Mouse (Mus musculus): ENCODE data around the gene Hoxc4.

The Hoxc4 gene

DNA sequence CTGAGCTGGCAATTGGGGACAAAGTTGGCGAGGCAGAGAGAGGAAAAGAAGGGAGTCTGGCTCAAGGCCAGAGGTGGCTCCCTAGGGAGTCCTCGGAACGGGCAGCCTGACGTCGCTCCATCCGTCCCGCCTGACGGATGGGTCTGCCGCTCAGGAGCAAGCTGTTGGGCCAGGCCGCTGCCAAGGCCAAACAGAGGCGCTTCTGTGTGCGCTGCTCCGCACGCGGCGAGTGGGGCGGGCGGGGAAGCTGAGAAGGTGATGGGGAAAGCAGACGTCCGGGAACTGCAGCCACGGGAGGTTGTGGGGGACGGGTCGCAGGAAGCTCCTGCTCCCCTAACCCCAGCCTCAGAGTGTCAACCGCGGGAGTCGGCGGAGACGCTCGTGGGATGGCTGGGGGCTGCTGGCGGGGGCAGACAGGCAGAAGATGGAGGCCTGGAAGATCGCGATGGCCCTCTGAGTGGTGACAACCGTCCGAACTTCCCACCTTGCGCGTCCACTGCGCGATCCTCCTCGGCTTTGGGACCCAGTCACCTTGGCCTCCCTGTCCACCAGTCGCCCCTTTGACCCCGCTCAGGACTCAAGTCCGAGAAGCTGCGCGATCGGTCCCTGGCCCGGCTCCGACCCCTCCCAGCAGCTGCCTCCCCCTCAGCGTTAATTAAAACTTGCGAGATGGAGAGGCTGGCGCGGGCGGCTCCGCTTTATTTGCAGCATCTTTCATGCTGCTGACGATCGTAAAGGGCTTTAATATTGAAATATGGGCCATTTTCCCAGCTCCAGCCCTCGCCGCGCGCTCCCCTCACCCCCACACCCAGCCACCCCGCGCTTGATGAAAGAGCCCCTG is 67.3 kb downstream of the Hoxc4 start:
- DNase-seq = peak; percentile 65 to 78
